Mouse (Mus musculus) kidney, postnatal 25 days (tissue): ENCODE data around the gene H2-M3.
"Not testable (repeated sequence)": the region's sequence is repeated elsewhere in the genome, so short reads cannot be mapped to it uniquely, and the experiment has no call there.

Source experiments
- DNase-seq, 2 experiments: peaks; one replicate each; pipeline ENCODE4 v3.0.0; 2021; ENCODE audit warnings: mixed read lengths in 2 of 2

Gene H2-M3

DNA sequence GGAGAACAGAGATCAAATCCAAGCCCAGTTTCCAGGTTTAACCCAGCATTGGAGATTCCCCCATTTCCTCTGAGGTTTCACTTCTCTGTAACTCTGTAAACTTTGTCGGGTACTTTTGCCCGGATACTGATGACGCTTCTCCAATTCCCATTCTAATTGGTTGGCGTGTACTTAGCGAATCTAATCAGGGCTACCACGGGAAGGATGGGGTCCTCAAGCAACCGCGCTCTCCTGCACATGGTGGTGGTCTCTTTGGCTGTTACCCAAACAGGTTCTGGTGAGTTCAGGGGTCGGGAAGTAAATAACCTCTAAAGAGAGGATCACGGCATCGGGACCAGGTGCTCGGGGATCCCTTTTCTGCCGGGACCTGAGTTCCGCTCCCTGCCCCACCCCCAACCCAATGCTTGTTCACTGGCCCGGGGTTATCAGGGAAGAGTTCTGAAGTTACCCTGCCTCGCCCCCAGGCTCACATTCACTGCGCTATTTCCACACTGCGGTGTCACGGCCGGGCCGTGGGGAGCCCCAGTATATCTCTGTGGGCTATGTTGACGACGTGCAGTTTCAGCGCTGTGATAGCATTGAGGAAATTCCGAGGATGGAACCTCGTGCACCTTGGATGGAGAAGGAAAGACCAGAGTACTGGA, at the start of gene H2-M3:
H2-M3 (plus strand) TSS at position 163 of the 644 bp plus-strand sequence.
- DNase-seq = peak; percentile 86 to 94

DNA sequence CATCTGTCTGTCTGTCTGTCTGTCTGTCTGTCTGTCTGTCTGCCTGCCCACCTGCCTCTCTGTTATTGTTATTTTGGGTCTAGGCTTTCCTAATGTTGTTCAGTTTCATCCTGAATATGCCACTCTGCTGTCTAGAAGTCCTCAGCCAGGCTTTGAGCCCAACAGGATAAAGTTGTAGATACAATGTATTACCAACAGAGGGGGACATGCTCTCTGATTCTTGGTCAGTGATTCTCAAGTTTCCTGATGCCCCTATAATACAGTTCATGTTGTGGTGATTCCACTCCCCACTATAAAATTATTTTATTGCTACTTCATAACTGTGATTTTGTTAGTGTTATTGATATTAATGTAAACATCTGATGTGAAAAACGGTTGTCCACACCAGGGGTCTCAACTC, 48.1 kb upstream of the H2-M3 start:
- DNase-seq = no peak

DNA sequence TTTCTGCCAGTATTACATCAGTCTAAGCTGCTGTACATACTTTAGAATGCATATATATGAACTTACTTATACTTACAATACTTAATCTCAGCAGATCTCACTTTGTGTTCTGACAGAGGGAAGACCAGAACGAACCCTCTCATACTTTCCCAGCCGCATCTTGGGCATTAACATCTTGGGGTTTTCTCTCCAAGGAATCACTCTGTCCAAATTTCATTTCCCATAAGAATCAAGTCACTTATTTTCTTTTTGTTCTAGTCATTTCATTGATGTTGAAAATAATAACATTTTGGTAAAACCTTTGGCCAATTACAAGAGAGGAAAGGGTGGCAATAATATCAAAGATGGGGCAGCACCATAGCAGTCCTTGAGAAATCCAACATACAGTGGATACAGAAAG, 32.8 kb upstream of the H2-M3 start, which contains the start of gene Olfr97:
Olfr97 (minus strand) TSS at position 101 of the 400 bp plus-strand sequence.
- not testable (repeated sequence) for DNase-seq

DNA sequence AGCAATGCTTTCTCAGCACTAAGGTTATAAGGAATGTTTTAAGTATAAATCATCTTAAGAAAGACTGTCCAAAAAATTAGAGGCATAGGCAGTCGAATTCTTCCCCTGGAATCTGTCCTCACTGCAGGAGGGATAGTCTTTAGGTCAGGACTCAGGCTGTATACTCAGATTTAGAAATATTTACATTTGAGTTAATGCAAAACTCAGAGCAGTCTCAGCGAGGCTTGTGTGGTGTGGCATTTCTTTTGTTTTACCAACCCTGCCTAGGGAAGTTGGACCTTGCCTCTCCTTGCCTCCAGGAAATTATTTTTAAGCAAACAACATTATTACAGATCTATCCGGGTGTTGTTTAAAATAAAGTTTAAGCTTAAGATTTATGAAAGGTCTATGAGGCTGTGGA, 27.8 kb upstream of the H2-M3 start:
- no peak for DNase-seq

DNA sequence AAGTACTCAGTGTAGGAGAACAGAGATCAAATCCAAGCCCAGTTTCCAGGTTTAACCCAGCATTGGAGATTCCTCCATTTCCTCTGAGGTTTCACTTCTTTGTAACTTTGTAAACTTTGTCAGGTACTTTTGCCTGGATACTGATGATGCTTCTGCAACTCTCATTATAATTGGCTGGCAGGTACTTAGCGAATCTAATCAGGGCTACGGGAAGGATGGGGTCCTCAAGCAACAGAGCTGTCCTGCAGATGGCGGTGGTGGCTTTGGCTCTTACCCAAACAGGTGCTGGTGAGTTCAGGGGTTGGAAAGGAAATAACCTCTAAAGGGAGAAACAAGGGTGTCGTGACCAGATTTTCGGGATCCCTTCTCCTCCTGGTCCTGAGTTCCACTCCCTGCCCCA, 23.3 kb upstream of the H2-M3 start:
- DNase-seq = peak; percentile 28 to 39

DNA sequence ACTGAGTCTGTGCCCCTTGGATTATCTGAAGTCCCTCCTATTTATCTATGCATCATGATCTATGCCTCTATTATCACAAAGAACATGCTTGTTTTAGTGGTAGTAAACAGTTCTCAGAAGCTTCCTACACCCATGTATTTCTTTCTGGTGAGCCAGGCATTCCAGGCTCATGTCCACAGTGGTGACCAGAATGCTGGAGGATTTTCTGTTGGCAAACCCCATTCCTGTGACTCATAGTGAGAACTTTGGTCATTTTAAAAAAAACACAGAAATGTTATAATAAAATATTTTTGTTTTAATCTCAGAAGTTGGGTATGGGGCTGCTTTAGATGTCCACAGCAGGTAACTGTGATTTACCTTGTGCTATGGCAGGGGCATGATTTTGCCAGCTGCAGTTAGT, 20.6 kb upstream of the H2-M3 start:
- no peak for DNase-seq

DNA sequence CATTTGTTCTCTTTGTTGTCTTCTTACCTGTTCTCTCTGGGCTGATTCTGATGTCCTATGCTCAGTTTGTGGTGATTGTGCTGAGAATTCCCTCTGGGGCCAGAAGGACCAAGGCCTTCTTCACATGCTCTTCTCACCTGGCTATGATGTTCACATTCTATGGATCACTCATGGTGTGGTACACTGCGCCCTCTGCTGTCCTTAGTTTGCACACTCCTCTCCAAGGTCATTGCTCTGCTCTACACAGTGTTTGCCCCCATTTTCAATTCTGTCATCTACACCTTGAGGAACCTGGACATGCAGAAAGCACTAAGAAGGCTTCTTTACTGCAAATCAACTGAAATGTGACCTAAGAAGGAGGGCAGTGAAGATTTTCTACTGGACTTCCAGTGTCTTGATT, 19.5 kb upstream of the H2-M3 start:
- peak in 1 of 2 experiments; percentile 32 for DNase-seq

DNA sequence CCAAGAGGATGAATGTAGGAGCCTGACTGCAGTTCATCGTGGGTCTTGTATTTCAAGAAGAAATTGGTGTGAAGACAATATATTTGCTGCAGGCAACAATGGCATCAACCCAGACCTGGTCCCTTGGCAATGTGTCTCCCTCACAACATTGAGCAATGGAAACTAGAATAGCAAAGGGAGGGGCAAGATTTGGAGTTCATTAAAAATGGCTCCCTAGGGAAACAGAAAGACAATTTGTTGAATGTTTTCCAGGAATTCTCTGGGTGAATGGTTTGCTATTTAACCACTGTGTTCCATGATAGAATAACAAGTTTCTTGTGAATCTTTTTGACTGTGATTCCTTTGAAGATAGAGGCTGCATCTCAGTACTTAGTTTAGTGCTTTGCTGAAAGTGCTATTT, 6.4 kb upstream of the H2-M3 start, which contains the start of gene Olfr98:
Olfr98 (minus strand) TSS at position 124 of the 400 bp plus-strand sequence.
- no peak for DNase-seq

DNA sequence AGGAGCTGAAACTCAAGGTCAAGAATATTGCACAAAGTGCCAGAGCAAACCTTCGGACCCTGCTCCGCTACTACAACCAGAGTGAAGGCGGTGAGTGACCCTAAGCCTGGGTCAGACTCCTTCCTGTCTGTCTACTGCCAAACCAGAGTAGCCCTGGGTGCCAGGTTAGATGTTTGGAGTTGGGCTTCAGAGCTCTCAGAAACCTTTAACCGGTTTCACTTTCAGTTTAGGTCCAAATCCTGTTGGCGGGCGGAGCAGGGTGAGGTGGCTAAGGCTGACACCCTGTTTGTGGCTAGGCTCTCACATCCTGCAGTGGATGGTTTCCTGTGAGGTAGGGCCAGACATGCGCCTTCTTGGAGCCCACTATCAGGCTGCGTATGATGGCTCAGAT, 677 bp downstream of the H2-M3 start:
- DNase-seq = peak; percentile 58 to 78

DNA sequence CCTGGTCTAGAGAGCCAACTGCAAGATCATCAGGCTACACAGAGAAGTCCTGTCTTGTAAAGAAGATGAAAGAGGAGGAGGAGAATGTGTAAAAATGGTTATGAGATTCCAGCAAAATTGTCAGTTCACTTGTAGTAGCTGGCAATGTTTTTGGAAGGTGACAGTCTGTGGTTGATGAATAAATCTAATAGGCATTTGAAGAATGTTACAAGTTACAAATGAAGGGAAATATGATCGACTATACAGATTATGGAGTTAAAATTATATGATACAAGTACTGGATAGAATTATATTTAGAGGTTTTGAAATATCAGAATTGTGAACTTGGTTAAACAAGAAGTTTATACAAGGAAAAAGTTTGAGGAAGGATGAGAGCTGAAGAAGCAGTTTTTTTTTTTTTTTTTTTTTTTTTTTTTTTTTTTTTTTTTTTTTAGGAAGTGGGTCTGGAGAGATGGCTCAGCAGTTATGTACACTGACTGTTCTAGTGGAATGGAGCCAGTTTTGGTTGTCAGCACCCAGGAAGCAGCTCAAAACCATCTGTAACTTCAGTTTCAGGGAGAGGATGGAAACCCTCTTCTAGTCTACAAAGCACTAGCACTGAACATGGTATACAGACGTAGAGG, 5.7 kb downstream of the H2-M3 start:
- DNase-seq = no peak

DNA sequence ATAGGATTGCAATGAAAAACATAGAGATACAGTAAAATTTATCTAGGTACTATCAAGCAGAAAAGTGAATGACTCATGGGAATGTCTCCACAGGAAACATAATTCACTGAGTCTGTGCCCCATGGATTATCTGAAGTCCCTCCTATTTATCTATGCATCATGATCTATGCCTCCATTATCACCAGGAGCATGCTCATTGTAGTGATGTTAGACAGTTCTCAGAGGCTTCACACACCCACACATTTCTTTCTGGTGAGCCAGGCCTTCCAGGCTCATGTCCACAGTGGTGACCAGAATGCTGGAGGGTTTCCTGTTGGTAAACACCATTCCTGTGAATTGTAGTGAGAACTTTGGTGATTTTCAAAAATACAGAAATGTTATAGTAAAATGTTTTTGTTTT, 6.6 kb downstream of the H2-M3 start:
- no peak for DNase-seq

DNA sequence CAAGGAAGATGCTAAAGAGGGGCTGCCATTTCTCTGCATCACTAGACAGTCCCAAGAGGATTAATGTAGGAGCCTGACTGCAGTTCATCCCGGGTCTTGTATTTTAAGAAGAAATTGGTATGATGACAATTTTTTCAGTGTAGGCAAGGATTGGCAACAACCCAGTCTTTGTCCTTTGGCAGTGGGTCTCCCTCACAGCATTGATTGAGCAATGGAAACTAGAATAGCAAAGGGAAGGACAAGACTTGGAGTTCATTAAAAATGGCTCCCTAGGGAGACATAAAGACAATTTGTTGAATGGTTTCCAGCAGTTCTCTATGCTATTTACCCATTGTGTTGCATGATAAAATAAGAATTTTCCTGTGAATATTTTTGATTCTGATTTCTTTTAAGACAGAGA, 10.3 kb downstream of the H2-M3 start:
- no peak for DNase-seq

DNA sequence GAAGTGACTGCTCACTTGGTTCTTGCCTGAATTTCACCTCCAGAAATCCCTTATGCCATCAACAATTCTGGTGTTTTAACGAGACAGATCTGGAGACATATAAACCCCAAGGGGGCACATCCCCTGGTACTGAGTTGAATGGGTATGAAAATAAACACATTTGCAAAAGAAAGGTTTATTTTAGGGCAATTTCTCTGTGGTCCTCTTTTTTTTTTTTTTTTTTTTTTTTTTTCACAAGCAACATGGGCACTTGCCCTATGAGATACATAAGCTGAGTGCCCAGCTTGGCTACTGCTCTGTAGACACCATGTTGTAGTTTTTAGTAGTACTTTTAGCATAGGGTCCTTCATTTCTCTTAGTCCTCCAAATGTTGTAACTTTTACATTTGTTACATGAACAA, 13.3 kb downstream of the H2-M3 start, which contains the start of gene Olfr99:
Olfr99 (minus strand) TSS at position 101 of the 400 bp plus-strand sequence.
- no peak for DNase-seq

DNA sequence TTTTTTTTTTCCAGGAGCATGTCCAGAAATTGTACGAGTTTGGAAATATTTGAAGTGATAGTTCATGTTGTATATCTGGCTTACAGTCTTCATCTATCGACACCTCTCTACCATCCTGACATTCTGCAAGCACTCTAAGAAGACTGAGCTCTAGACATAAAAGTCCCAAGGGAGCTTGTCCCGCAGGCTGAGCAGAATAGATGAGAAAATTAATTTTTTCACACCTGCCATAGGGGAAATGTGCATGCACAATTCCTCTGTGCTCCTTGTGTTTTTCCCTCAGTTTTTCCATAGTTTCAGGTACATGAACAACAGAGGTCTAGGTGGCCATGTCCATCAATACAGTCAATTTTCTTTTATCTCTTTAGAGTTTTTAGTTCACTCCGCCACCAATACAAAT, 34.2 kb downstream of the H2-M3 start, which contains the start of gene Olfr101:
Olfr101 (minus strand) TSS at position 101 of the 400 bp plus-strand sequence.
- no peak for DNase-seq

DNA sequence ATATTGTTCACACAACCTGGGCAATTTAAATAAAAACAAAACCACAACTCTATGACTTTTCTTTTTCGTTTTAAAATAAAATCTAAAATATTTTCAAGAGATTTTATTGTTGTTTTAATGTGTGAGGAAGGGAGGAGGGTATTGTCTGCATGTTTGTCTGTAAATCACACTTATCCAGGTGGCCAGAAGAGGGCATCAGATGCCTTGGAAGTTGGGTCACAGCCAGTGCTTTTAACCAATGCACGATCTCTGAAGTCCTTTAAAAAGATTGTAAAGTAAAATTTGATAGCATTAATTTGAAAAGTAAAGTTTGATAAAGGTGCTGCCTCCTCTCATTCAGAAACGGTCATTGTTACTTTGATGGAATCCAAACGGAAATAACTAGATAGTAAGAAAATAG, 38.5 kb downstream of the H2-M3 start:
- no peak for DNase-seq

DNA sequence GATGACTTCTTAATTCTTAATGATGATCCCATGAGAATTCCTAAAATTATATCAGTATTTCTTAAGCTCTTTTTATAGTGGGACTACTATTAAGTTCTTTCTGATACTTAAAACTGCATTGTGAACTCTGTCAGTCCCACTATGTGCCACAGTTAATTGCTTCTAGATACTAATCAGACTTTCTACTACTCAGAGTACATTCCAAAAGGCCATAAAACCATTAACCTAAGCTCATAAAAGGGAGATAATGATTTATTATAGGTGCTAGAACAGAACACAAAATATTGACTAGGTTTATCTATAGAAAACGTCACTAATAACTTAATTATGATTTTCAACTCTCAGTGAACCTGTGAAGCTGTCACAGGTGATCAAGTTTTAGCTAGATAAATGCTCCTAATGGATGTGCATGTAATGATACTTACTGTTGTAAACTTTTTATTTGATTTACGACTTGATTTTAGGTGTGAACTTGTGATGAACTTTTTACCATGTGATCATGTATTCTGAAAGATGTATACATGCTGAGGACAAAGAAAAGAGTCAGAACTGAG, 40.2 kb downstream of the H2-M3 start:
- no peak for DNase-seq

DNA sequence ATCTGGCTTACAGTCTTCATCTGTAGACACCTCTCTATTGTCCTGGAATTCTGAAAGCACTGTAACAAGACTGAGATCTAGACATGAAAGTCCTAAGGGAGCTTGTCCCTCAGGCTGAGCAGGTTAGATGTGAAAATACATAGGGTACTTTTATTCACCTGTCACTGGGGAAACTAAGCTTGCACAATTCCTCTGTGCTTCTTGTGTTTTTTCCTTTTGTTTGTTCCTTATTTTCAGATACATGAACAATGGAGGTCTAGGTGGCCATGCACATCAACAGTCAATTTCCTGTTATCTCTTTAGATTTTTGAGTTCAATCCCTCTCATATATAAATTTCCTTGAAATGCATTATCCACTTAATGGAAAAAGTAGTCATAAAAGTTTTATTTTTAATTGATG, 46.9 kb downstream of the H2-M3 start, which contains the start of gene Olfr102:
Olfr102 (minus strand) TSS at position 101 of the 400 bp plus-strand sequence.
- DNase-seq = no peak
